Mouse (Mus musculus) left cerebral cortex, adult 11 months (tissue): Measurements from ENCODE around the gene Pigq.

Experiments
- DNase-seq: peaks from one replicate; pipeline ENCODE4 v3.0.0; 2022; ENCODE audit warnings: low spot score

Pigq gene

DNA sequence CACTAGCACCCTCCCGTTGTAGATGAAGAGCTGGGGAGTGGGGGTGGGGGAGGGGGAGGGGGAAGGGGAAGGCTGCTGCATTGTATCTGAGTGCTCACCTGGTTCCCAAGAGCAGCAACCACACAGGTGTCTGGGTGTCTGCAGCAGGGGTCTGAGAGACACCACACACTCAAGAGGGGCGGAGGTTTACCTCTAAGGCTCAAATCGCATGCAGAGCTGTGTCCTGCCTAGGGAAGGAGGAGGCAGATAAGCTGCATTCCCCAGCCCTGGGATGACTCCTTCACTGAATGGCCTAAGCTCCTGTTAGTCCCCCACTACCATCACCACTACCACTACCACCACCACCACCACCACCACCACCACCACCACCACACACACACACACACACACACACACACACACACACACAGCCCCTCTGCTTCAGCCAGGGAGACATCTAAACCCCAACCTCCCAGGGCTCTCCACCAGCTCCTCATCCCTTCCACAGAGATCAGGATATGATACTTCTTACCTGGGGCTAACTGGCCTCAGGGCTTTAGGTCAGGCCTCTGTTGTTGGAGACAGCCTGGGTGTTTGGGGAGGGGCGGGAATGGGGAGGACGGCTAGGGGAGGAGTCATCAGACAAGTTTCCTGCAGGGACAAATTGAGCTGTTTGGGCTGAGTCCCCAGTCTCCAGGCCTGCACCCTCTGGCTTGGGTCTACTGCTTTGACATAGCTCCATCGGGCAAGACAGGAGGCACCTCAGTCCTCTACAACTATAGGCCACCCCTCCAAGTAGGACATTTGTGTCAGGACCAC lies at the start of gene Pigq, which contains the start of gene Nhlrc4:
Pigq (minus strand) TSS at position 571 of the 798 bp plus-strand sequence.
Nhlrc4 (minus strand) TSS at position 596 of the 798 bp plus-strand sequence.
- DNase-seq = no peak

DNA sequence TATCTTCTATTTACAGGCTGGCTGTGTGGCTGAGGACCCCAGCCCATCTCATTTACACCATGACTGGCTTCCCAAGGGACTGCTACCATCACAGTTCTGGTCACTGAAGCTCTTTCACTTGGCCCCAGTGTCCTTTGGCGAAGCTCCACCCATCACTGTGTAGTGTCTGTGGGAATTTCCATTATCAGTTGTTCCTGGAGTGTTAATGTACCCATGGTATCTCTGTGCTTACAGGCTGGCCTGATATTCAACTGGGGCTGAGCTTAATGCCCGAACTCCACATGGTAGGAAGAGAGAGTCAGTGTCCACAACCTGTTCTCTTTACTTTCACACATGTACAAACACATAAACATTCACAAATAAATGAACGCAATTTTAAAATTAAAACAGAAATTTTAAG lies 48.8 kb upstream of the Pigq start:
- no peak for DNase-seq

DNA sequence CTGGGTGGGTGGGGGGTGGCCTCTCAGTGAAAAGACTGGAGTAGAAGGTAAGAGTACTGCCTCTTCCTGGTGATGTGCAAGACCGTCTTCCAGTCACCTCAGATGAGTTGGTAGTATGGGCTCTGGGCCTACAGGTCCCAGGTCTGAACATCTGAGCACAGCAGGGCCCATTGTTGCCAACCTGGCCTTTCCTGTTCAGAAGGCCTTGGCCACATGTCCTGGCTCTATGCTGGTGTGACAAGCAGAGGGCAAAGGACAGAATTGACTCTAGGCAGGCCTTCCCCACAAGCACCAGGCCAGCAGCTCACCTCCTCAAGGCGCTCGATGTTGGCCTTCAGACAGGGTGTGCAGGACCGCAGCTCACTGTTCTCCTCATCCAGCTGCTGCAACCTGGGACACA lies 47.5 kb upstream of the Pigq start:
- no peak for DNase-seq

DNA sequence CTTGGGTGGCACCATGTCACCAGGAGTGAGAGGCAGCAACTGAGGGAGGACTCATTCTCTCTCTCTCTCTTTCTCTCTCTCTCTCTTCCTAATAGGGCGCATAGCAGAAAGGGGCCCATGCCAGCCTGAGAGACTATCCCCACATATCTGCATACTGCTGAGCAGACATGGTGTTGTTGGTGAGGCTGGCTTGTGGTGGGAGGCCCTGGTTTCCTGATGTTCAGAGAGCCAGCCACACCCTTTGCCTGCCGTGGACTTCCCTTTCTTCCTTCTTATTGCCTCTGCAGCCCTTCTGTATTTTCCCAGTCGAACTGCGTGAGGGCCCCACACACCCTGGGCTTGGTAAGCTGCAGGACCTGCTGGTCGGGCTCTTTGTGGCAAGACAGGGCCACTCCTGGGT lies 45.6 kb upstream of the Pigq start:
- DNase-seq = no peak

DNA sequence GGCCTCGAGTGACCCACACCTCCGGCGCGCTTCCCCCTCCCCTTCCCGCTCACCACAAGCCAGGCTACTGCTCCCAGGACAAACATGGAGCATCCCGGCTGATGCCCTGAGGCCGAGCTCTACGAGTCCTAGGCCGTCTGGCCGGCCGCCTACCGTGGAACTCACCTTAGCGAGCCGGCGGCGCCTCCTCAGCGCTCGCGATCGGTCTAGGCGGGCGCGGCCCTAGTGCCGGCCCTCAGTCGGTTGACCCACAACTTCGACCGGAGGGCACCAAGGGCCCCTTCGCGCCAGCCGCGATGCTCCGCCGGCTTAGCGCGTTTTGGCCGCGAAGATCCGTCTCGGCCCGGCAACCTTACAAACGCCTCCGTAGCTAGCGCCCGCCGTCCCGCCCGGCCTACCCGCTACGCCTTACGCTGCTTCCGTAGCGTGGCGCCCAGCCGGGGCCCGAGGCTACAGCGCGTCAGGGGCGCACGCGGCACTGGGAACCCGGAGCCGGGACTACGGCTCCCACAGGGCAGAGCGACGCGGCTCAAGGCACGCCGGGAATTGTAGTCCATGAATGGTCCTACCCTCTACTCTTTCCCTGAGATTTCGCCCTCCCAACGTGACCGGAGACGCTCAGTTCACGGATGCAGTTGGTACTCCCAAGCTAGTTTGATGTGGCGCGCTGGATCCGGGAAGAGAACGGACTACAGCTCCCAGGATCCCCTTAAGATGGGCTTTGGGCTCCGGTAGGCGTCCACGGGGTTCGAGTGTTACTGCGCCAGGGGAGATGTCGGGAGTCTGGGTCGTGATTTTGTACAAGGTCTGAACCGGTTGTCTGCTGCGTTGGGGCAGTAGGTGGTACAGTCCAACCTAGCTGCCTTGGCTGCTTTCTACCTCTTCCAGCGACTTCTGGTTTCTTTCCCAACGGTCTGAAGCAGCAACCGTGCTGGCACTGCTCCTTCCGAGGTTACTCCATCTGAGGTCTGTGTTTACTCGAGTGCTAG lies 40.9 kb upstream of the Pigq start, which contains the start of gene Capn15:
Capn15 (minus strand) TSS at position 491 of the 989 bp plus-strand sequence.
- peak; percentile 93 for DNase-seq

DNA sequence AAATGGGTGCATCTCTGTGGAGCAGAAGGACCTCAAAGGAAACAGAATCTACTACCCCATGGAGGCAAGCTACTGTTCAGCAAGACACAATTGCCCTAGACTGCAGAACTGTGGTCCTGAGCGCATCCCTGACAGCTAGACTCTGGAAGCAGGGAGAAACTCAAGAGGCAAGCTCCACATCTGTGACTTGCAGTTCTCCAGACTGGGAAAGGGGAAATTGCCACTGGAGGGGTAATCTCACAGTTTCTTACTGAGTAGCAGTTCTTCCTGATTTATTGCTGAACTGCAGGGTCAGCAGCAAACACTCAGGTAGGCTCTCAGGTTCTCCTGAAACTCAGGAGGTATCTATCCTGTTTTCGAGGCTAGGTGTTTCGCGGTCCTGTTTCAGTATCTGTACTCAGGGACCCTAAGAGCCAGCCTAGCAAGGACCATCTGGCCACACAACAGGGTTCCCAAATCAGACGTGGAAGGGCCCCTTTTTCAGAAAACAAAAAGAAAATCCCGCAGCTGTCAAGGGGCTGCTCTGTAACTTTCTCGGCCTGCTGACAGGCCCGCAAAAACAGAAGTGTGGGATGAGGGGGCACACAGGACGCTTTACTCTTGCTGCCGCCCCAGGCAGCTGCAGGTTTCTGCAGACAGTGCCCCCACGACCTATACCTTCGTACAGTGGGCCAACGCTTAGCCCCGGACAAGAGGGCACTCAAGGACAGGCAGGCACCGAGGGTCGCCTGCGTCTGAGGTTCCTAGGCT lies 40.0 kb upstream of the Pigq start:
- no peak for DNase-seq

DNA sequence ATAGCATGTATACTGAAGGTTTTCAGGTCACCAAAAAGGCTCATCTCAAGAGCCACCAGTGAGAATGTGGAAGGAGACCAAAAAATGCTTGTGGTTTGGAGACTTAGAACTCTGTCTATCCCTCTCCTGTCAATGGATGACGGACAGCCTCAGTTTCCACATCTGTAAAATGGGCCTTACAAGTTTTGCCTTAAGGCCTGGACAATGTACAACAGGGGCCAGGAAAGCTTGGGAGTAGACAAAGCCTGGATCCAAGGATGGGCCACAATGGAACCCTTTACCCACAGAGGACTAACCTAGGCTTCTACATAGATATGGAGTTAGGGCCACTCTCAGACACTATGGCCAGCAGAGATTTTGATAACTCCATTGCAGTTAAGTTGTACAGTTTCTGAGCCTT lies 39.3 kb upstream of the Pigq start:
- no peak for DNase-seq

DNA sequence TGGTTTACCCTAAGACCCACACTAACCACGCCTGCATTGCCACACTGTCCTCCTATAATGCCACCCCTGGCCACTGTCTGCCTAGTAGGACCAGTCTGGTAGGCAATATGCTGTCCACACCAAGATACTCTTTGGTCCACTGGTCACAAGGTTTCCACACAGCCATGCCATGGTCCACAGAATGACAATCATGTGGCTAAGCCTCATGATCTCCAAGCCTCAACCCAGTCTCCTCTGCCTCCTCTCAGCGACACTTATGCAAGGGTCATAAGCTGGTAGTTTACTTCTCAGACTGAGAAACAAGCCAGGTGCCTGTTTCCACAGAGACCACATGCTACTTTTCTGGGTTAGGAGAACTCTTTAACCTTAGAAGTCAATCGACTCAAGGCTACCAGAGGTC lies 38.2 kb upstream of the Pigq start:
- no peak for DNase-seq

DNA sequence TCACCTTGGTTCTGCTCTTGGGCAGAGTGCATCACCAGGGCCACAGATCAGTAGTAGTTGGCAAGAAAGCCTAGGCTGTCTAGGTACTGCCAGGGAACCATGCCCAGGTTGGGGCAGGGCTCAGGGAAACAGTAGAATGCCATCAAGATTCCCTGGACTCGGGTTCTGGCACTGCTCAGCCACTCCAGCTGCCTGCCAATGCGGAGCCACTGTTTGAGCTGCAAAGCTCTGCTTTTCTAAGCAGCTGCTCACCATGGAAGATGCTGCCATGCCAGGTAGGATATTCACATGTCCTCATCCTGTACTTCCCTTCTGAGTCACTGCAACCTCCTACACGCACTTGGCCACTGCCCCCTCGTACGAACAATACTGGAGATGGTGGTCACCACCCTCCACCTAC lies 36.1 kb upstream of the Pigq start:
- no peak for DNase-seq

DNA sequence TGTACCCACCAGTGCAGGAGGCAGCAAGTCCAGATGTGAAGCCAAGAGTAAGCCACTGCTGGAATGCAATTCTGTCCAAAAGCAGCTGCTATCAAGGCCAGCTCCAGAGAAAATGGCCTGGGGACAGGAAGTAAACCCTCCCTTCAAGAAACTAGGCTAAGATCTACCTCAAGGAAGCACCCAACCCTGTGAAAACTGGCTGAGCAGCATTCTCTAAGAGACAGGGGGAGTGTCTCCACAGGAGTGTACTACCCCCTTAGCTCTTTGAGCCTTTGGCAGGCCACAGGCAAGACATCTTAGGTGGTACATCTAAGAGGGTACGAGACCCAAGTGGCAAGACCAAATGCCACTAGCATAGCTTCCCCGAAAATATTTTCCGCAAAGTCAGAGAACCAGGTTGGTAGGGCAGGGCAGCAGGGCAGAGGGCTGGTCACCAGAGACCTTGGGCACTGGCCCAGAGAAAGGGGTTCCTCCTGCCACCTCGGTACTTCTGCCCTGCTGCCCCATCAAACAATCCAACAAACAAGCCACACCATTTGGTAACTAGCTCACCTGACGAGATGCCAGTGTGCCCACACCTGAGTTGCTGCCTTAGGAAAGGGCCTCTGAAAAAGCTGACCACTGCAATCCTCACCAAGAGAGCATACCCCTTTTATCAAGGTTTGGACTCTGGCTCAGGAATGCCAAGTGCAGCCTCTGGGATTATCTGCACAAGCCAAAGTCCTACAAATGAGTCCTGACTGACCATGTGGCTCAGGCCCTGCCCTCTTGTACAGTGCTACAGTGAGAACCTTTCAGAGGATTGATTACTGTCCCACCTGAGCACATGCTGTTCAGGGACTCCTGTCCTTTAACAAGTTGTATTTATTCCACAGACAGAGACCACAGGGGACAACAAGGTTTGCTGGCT lies 35.3 kb upstream of the Pigq start:
- no peak for DNase-seq

DNA sequence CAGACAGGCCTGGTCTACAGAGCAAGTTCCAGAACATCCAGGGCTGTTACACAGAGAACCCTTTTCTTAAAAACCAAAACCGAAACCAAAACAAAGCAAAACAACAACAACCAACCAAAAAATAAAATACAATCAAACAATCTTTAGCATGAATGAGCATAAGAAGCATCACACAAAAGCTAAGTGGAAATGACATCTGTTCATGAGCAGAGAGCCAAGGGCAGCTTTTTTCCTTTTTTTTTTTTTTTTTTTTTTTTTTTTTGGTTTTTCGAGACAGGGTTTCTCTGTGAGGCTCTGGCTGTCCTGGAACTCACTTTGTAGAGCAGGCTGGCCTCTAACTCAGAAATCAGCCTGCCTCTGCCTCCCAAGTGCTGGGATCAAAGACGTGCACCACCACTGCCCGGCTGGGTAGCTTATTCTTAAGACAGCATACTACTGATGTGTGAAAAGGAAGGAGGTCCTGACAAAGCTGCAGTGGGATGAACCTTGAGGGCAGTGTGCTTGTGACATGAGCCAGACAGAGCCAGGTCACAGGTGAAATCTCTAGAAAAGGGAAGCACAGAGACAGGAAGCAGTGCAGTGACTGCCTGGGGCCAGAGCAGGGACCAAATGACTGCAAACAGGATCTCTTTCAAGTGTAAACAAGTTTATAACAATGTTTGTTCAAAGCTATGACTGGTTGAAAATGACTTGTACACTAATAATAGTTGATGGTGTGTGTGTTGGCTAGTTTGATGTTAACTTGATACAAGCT lies 26.4 kb upstream of the Pigq start:
- no peak for DNase-seq

DNA sequence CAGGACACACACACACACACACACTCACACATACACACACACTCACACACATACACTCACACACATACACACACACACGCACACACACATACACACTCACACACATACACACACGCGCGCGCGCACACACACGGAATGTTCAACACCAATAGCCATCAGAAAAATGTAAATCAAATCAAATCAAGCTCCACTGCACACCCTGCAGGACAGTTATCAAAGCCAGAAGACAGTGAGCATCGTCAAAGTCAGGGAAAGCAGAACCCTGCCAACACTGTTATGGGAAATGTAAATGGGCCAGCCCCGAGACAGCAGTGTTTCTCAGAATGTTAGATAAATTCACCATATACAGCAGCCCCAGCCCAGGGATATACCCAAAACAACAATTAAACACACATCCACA lies 25.7 kb upstream of the Pigq start:
- DNase-seq = no peak

DNA sequence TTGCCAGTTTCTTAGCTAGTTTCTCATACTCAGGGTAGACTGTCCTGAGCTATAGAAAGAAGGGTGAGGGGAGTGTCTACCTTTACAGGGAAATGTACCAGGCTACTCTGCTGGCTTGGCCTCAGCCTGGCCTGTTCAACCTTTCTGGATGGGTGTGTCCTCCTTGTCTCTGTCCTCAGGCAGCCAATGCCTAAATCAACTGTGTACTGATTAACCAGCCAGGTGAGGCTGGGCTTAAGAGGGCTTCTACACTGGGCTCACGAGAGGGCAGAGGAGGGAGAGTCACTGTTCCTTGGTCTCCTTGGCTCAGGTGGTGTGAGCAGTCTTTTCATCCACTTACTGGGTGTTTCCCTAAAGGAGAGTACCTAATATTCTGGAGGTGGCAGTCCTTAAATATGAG lies 23.4 kb upstream of the Pigq start:
- no peak for DNase-seq

DNA sequence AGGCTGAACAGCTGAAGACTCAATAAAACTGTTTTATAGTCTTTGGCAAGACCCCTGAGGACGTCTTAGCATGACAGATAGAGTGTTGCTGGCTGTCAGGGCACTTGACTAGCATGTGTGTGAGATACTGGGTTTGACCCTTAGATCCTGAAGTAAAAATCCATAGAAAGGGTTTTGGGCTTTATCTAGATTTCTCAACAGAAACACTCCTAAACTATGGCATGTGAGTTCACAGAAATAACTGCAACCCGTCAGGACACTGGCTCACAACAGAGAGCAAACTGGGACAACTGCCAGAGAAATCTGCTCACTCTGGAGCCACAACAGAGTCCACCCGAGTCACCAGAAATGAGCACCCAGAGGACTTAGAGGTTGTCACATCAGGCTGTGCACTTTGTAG lies 22.9 kb upstream of the Pigq start:
- DNase-seq = no peak

DNA sequence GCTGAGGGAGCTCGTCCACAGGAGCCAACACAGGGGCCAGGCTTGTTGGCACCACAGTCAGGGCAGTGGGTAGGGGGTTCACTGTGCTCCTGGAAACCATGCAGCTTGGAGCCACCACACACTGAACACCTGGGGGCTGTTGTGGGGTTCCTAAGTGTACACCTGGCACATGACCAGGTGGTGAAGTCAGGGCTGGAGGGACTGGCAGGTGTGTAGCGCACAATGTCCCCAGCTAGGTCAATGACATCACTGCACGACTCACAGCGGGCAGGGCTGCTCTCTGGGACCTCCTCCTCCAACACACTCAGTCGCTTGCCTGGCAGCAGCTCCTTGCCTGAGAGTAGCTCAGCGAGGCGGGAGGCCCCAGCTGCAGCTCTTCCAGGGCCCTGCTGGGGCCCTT lies 19.5 kb upstream of the Pigq start:
- DNase-seq = no peak

DNA sequence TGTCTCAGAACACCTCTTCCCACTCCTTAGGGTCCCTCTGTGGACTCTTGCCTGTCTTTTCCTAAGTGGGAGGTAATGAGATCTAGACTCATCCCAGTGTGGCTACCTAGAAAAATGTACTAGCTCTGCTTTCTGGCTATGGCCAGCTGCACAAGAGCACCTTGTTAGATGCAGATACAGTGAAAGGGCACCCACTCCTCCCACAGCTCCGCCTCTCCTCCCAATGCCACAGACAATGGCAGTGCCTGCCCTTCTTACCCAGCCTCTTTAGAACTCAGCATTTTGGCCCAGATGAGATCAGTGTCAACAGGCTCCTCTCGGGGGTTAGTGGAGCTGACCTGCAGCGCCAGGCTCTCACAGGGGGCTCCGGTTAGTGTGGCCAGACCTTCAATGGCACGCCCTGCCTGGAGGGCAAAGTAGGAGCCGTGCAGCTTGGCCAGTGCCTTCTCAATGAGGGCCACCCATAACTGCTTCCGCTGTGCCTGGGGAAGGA lies 17.7 kb upstream of the Pigq start:
- DNase-seq = no peak

DNA sequence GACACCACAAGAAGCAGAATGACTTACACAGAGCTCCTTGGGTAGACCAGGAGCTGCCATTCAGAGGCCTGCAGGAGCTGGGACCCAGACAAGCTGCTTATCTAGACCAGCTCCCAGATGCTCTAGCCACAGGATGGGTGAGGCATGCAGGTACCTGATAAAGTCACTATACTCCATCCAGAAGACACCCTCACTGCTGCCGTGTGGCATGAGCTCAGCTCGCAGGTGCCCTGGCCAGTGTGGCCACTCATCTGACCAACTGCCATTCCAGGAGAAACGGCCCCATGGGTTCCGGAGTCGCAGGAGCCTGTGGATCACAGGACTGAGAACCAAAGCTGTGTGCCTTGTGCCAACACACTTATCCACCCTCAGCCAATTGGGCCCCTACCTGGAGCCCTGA lies 16.8 kb upstream of the Pigq start:
- DNase-seq = no peak

DNA sequence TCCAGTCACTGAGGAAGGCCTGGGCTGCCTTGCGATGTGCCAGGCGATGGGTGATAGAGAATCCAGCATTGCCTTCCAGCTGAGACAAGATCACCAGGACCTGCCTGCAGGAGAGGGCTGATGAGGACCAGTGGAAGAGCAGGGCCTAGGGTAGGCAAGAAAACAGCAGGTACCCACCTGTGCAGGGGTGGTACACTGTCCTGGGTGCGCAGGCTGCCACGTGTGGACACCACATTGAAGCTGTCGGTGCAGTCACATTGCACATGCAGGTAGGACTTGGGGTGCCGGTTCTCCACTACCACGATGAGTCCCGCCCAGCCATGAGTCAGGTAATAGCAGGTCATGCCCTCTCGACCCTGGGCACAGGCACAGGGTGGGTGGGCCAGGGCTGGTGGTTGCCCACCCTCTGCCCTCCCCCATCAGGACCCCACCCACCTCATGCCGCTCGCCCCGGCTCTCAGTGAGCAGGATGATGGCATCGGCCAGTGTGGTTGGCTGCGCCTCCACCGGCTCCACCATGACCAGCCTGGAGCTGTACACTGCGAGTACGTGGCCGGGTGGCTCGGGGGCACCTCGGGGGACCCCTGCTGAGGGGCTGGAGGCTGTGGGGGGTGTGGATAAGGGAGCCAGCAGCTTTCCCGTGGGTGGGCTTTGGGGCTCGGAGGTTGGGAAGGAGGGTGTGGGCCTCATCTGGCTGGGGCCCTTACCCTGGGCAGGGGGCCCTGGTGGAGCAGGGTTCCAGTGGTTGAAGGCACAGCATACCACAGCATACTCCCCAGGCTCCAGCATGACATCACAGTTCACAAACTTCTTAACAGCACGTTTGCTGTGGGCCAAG lies 15.1 kb upstream of the Pigq start:
- no peak for DNase-seq

DNA sequence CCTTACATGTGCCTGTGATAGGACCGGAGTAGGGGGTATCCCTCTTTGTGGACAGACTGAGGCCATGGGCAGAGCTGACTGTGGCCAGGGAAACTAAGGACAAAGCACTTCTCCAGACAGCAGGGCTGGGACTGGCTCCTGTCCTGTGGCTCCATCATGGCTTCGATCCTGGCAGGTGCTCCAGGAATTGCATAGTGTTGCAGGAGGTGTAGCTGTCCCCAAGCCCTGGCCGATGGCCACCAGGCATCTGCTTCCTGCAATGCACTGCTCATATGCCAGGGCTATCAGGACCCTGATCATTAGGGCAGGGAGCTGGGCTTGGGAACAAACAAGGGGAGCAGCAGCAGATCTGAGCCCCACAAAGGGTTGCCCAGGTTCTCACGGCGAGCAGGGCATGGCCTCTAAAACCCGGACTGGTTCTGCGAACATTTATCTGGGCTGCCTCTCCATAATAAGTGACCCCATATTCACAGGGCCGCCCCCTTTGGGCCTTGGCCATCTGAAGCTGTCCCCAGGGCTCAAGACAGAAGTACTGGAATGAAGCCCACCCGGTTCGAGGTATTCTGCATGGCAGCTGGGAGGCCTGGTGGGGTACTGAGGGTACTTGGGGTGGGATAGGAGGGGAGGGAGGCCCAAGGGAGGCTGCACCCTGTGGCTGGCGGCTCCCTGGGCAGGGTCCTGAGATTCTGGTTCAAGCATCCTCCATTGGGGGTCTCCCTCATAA lies 14.2 kb upstream of the Pigq start:
- DNase-seq = no peak
